Mouse (Mus musculus) midbrain, postnatal 0 days (tissue): ENCODE measurements around the gene Ermp1. TPM values are rescaled to one million over a fixed set of nuclear protein-coding genes. Genes with fewer than 3 reads are reported as not detected.

Source experiments
- ATAC-seq: fragments of 200-750 bp; cut with Nextera tagmentation; 2 replicates; pipeline ENCODE4 v1.8.0; 2017; ENCODE audit warnings: moderate number of reproducible peaks, mild to moderate bottlenecking, moderate TSS enrichment, moderate library complexity; ENCODE audit not compliant: low FRiP score
- DNase-seq: peaks from one replicate; pipeline ENCODE4 v3.0.0-alpha.2; 2015; ENCODE audit warnings: low spot score
- H3K27ac ChIP-seq: fragments of 300-500 bp; sonication (generic); 2 replicates; pipeline ENCODE4 v1.5.1; 2014; ENCODE audit warnings: low read depth, mild to moderate bottlenecking, low read length, mixed read lengths
- H3K27me3 ChIP-seq: fragments of 300-500 bp; sonication (generic); 2 replicates; pipeline ENCODE4 v1.6.1; 2014; ENCODE audit warnings: low read length, control low read depth, mixed read lengths; ENCODE audit not compliant: insufficient read depth
- H3K36me3 ChIP-seq: fragments of 300-500 bp; sonication (generic); 2 replicates; pipeline ENCODE4 v1.6.1; 2014; ENCODE audit warnings: low read length, control low read depth, mixed read lengths; ENCODE audit not compliant: insufficient read depth
- H3K4me1 ChIP-seq: fragments of 300-500 bp; sonication (generic); 2 replicates; pipeline ENCODE4 v1.6.1; 2014; ENCODE audit warnings: mild to moderate bottlenecking, control low read depth, antibody characterized with exemption, low read length, mixed read lengths; ENCODE audit not compliant: insufficient read depth
- H3K4me2 ChIP-seq: fragments of 300-500 bp; sonication (generic); 2 replicates; pipeline ENCODE4 v1.6.1; 2014; ENCODE audit warnings: low read depth, mild to moderate bottlenecking, low read length, mixed read lengths; ENCODE audit not compliant: poor library complexity, severe bottlenecking
- H3K4me3 ChIP-seq: fragments of 300-500 bp; sonication (generic); 2 replicates; pipeline ENCODE4 v1.5.1; 2014; ENCODE audit warnings: low read depth, mild to moderate bottlenecking, low read length, moderate library complexity
- H3K9ac ChIP-seq: fragments of 300-500 bp; sonication (generic); replicated peaks from 2 replicates; pipeline ENCODE4 v1.6.1; 2014; ENCODE audit warnings: mild to moderate bottlenecking, low read length, moderate library complexity, mixed read lengths; ENCODE audit not compliant: poor library complexity, severe bottlenecking
- H3K9me3 ChIP-seq: fragments of 300-500 bp; sonication (generic); 2 replicates; pipeline ENCODE4 v1.6.1; 2016; ENCODE audit warnings: low read length, control low read depth
- CTCF ChIP-seq: IDR thresholded peaks from 2 replicates; pipeline ENCODE4 v1.5.1; 2016; ENCODE audit warnings: antibody characterized with exemption, mild to moderate bottlenecking
- WGBS: fragments of 180-500 bp; shearing (Covaris S2); extraction: QIAGEN DNeasy Blood & Tissue Kit; methylation state at CpG from one replicate; pipeline ENCODE4 v1.1.7; 2014; 5-methylcytosine and 5-hydroxymethylcytosine counted together
- polyA plus RNA-seq: library from polyadenylated mRNA; unstranded; fragments of >200 nt; fragmentation: Nextera tagmentation; extraction: Ambion mirVana; gene quantifications from 2 replicates; pipeline ENCODE4 v1.2.1, GENCODE M21; 2015
- total RNA-seq: library from RNA; depleted of rRNA; stranded (reverse); fragments of >200 nt; gene quantifications from 2 replicates; pipeline ENCODE4 v1.2.3, GENCODE M21; 2014

Ermp1 gene
- total and polyA plus RNA-seq, 2 experiments from 2014 or later, result 9.6 to 15.8 TPM

DNA sequence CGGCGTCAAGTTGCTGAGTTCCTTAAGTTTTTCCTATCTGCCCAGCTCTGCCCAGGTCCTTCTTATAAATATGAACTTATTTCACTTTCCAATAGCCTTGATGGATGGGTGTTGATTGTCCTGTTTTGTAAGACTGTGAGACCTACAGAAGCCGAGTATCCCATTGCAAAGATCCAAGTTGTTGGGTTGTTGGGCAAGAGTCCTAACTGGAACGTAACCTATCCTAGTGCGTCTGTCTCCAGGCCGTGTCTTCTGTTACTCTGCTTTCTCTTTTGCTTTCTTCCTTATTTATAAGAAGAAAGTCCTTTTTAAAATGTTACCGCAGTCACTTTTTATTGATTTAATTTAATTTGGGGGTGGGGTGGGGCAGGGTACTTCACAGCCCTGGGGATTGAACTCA is 26.7 kb upstream of the Ermp1 start:
- WGBS, result 95% methylated on average over 7 of the region's 7 CpGs
- no peak overlapping the region for H3K4me3 ChIP-seq
- H3K9ac ChIP-seq, result no peak overlapping the region
- H3K27me3 ChIP-seq, result no peaks in the 10 kb centered on the region
- H3K36me3 ChIP-seq, result no peaks in the 10 kb centered on the region
- no peak overlapping the region for H3K27ac ChIP-seq
- ATAC-seq (no peak), DNase-seq (no peak)
- H3K4me2 ChIP-seq, result no peak overlapping the region
- no peaks in the 10 kb centered on the region for H3K4me1 ChIP-seq
- H3K9me3 ChIP-seq, result no peaks in the 10 kb centered on the region
- TF ChIP-seq CTCF, result no peak

DNA sequence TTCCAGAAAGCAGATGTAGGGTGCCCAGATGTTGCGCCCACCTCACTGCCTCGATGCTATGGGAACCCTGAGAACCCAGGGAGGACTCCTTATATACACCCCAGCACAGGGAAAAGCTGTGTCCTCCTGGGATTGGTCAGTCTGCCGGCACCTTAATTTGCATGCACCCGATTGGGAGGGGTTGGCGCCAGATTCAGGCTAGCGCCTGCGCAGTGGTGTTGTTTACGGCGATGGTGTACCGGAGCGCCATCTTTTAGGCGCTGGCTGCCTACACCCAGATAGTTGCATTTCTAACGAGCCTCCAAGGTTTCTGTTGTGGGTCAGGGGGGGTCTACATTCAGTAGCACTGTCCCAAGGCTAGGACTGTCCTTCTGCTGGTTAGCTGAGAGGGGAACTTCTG is 24.4 kb upstream of the Ermp1 start:
- TF ChIP-seq CTCF, result no peak
- Histone ChIP-seq H3K9me3 (no peaks in the 10 kb centered on the region), H3K4me2 (no peak overlapping the region), H3K27me3 (no peaks in the 10 kb centered on the region), H3K36me3 (no peaks in the 10 kb centered on the region), H3K4me3 (no peak overlapping the region), H3K27ac (no peak overlapping the region), H3K9ac (no peak overlapping the region), H3K4me1 (no peaks in the 10 kb centered on the region)
- ATAC-seq (no peak), DNase-seq (no peak)
- 95% methylated on average over 13 of the region's 13 CpGs for WGBS

DNA sequence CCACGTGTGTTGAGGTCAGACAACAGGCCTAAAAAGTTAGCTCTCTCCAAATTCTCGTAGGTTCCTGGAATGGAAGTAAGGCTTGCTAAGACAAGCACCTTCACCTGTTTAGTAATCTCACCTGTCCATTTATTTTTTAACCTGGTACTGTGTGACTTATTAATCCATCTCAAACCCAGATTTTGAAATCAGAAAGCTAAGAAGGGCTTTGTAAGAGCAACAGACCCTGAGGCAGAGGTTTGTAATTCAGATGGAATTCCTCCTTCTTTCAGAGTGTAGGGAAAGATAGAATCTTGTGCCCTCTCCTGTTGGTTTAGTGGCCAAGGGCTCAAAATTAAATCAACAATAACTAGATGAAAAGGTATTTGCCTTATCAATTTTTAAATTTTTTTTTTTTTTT is 22.9 kb upstream of the Ermp1 start:
- DNase-seq (no peak), ATAC-seq (no peak)
- Histone ChIP-seq H3K9ac (no peak overlapping the region), H3K4me2 (no peak overlapping the region), H3K4me3 (no peak overlapping the region), H3K9me3 (no peaks in the 10 kb centered on the region), H3K4me1 (no peaks in the 10 kb centered on the region), H3K36me3 (no peaks in the 10 kb centered on the region), H3K27me3 (no peaks in the 10 kb centered on the region), H3K27ac (no peak overlapping the region)
- no peak for TF ChIP-seq CTCF
- WGBS, result 85% methylated on average over 2 of the region's 2 CpGs

DNA sequence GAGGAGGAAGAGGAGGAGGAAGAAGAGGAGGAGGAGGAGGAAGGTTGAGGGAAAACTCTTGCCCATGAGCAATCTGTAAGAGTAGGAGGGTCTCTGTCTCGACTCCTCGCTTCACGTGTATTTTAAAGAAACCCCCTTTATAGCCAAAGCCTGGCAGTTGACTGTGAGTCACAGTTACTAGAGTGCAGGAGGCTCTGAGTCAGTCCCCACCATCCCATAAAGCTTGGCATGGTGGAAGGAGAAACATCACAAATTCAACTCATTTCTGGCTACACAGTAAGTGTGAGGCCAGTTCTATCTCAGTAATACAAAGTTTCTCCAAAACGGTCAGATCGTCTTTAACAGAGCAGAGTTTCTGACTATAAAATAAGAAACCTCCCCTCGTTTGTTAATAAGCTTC is 22.0 kb upstream of the Ermp1 start:
- Histone ChIP-seq H3K27ac (no peak overlapping the region), H3K4me3 (no peak overlapping the region)
- no peak for DNase-seq

DNA sequence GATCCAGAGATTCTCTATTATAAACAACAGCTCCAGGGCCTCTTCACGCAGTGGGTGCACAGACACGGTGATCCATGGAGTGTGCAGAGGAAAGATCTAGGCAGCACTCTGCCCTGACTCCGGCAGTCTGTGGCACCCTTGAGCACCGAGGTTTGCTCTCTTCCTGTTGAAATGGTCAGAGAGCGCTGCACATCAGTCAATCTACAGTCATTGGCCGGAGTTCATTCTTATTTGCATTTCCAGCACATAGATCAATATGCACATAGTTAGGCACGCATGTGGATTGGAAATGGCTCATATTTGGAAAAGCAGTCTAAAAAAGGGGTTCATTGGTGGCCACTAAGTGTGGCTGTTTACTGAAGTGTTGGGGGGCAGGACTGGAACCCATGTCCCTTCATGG is 19.9 kb upstream of the Ermp1 start:
- Histone ChIP-seq H3K27me3 (no peaks in the 10 kb centered on the region), H3K36me3 (no peaks in the 10 kb centered on the region), H3K4me1 (no peaks in the 10 kb centered on the region), H3K4me2 (no peak overlapping the region), H3K9ac (no peak overlapping the region), H3K27ac (no peak overlapping the region), H3K4me3 (no peak overlapping the region), H3K9me3 (no peaks in the 10 kb centered on the region)
- TF ChIP-seq CTCF, result no peak
- WGBS, result 94% methylated on average over 7 of the region's 7 CpGs
- DNase-seq, result no peak
- ATAC-seq, result no peak

More for the DNA sequence above, 22.0 kb upstream of the Ermp1 start:
- Histone ChIP-seq H3K4me1 (no peaks in the 10 kb centered on the region), H3K36me3 (no peaks in the 10 kb centered on the region), H3K9ac (no peak overlapping the region), H3K27me3 (no peaks in the 10 kb centered on the region), H3K9me3 (no peaks in the 10 kb centered on the region), H3K4me2 (no peak overlapping the region)
- no peak for TF ChIP-seq CTCF
- no peak for ATAC-seq
- 88% methylated on average over 6 of the region's 6 CpGs for WGBS

DNA sequence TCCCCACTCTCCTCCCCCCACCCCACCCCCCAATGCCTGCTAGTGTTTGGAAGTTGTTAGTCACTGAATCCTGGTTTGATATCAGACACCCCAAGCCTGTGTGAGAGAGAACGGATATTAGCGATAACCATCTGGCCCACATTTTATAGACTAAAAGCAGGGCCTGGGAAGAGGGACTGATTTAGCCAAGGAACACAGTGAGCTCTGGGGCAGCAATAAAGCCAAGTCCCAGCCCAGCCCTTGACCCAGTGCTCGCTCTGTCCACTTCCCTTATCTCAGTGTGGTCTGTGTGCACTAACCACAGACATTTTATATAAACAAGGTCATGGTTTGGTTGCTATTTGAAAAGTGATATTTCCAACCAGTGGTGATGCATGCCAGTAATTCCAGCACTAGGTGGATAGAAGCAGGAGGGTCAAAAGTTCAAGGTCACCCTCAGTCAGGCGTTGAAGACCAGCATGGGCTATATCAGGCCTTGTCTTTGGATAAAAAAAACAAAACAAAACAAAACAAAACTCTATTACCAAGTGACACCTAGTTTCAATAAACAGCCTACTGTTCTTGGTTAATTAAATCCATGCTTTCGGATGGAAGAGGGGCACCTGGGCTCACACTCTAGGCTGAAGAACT is 18.9 kb upstream of the Ermp1 start:
- H3K4me1 ChIP-seq, result no peaks in the 10 kb centered on the region
- 86% methylated on average over 5 of the region's 5 CpGs for WGBS
- no peak overlapping the region for H3K4me2 ChIP-seq
- DNase-seq (no peak), ATAC-seq (no peak)
- no peaks in the 10 kb centered on the region for H3K27me3 ChIP-seq
- no peak overlapping the region for H3K9ac ChIP-seq
- H3K9me3 ChIP-seq, result no peaks in the 10 kb centered on the region
- TF ChIP-seq CTCF, result no peak
- no peak overlapping the region for H3K27ac ChIP-seq
- H3K36me3 ChIP-seq, result no peaks in the 10 kb centered on the region
- H3K4me3 ChIP-seq, result no peak overlapping the region
